Mouse (Mus musculus): Measurements from ENCODE around the gene Aprt. TPM values are rescaled to one million over a fixed set of nuclear protein-coding genes. Genes with fewer than 3 reads are reported as not detected.

Gene Aprt
- polyA plus RNA-seq, 1 experiment = 103 TPM

GRCm38 (mm10) chr8:122557248-122558038 lies 19.3 kb downstream of the Aprt start:
- no peak for DNase-seq (ENCODE audit: low read depth)
- TF ChIP-seq CTCF (IDR thresholded peaks at IDR 0.05; ENCODE audit: borderline replicate concordance, extremely low read depth, insufficient read depth, insufficient read length) (no peak), POLR2A (IDR thresholded peaks at IDR 0.05; ENCODE audit: borderline replicate concordance, extremely low read depth, insufficient read depth, insufficient read length, poor library complexity, severe bottlenecking) (no peak)

GRCm38 (mm10) chr8:122556030-122557009 lies 20.4 kb downstream of the Aprt start:
- TF ChIP-seq CTCF (IDR thresholded peaks at IDR 0.05; ENCODE audit: borderline replicate concordance, extremely low read depth, insufficient read depth, insufficient read length) = no peak
- TF ChIP-seq POLR2A (IDR thresholded peaks at IDR 0.05; ENCODE audit: borderline replicate concordance, extremely low read depth, insufficient read depth, insufficient read length, poor library complexity, severe bottlenecking) = no peak
- DNase-seq (ENCODE audit: low read depth) = no peak

- no peak for TF ChIP-seq CTCF (IDR thresholded peaks at IDR 0.05; ENCODE audit: borderline replicate concordance, extremely low read depth, insufficient read depth, insufficient read length)
- TF ChIP-seq POLR2A (IDR thresholded peaks at IDR 0.05; ENCODE audit: borderline replicate concordance, extremely low read depth, insufficient read depth, insufficient read length, poor library complexity, severe bottlenecking) = no peak
- DNase-seq (ENCODE audit: low read depth) = peak; percentile 70
Observed at GRCm38 (mm10) chr8:122554786-122555185, 21.9 kb downstream of the Aprt start.

- DNase-seq (ENCODE audit: low read depth) = peak; percentile 54
- TF ChIP-seq CTCF (IDR thresholded peaks at IDR 0.05; ENCODE audit: borderline replicate concordance, extremely low read depth, insufficient read depth, insufficient read length) = peak; percentile 85
- TF ChIP-seq POLR2A (IDR thresholded peaks at IDR 0.05; ENCODE audit: borderline replicate concordance, extremely low read depth, insufficient read depth, insufficient read length, poor library complexity, severe bottlenecking) = 0 out of 2 replicates have a peak, but pooled peaks have one; percentile 19
Observed at GRCm38 (mm10) chr8:122551265-122552051, 25.3 kb downstream of the Aprt start, which contains the start of gene Piezo1. TSS of gene Piezo1 (minus strand) at chr8:122551329.

DNA sequence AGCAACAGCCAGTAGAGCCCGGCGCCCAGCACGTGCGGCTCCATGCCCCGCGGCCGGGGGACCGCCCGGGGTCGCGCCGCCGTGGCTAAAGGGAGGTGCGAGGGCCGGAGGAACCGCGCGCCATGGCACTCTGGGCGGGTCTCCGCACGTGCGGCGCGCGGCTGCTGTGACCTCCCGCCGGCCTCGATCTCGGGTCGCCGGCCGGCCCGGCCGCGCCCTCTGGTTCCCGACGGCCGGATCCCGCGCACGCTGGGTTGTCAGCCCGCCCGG lies 25.8 kb downstream of the Aprt start:
- TF ChIP-seq POLR2A (IDR thresholded peaks at IDR 0.05; ENCODE audit: borderline replicate concordance, extremely low read depth, insufficient read depth, insufficient read length, poor library complexity, severe bottlenecking) (no peak), CTCF (IDR thresholded peaks at IDR 0.05; ENCODE audit: borderline replicate concordance, extremely low read depth, insufficient read depth, insufficient read length) (no peak)
- DNase-seq (ENCODE audit: low read depth) = no peak

DNA sequence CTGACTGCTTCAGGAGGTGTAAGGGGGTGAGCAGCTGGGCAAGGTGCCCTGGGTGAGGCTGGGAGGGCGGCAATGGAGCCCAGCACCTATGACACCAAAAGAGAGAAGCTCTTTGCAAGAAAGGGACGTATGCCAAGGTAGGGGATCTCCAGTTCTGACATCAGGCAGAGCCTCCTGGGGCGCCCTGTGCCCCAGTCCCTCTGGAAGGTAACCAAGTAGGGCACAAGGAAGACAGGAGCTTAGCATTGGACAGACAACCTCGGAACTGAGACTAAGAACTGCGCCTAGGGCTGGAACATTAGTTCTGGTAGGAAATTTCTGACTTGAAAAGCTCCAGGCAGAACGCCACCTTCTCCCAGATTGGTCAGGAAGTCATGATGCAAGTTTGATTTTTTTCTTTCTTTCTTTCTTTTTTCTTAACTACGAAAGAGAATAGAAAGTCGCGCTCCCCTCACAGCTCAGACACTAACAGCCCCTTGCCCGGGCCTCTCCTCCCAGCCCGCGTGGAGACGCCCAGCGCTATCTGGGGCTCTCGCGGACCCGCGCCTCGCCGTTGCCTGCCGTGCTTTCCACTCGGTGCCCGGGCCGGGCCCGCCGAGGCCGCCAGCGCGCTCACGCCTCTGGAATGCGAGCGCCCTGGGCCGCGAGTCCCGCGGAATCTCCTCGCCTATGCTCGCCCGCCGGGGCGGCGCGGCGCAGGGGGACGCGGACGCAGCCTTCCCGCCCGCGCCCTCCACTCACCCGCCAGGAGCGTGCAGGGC lies 26.3 kb downstream of the Aprt start:
- DNase-seq (ENCODE audit: low read depth) = peak; percentile 22
- TF ChIP-seq CTCF (IDR thresholded peaks at IDR 0.05; ENCODE audit: borderline replicate concordance, extremely low read depth, insufficient read depth, insufficient read length) = no peak

DNA sequence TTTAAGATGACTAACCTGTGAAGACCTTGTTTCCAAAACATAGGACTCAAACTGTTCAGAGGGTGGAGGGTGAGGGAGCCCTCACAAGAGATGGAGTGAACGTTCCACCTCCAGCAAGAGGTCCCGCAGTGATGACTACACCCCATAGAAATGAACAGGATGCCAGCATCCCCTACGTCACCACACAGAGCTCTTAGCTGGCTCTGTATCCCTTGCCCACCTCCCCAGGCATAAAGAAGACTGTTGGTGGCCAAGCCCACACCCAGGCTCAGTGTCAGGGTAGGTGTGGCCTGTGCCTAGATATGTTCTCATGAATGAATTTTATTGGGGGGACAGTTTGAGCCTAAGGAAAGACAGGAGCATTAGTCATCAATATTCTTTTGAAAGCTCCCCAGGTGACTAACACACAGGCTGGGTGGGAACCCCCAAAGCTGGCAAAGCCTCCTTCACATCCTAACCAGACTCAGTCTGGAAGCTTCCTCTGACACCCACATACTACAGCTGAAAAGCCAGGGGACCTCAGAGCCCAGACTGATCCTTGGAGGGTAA lies 27.7 kb downstream of the Aprt start:
- DNase-seq (ENCODE audit: low read depth) = no peak
- TF ChIP-seq CTCF (IDR thresholded peaks at IDR 0.05; ENCODE audit: borderline replicate concordance, extremely low read depth, insufficient read depth, insufficient read length) (no peak), POLR2A (IDR thresholded peaks at IDR 0.05; ENCODE audit: borderline replicate concordance, extremely low read depth, insufficient read depth, insufficient read length, poor library complexity, severe bottlenecking) (no peak)

GRCm38 (mm10) chr8:122548331-122548730 lies 28.4 kb downstream of the Aprt start:
- DNase-seq (ENCODE audit: low read depth) = no peak
- no peak for TF ChIP-seq CTCF (IDR thresholded peaks at IDR 0.05; ENCODE audit: borderline replicate concordance, extremely low read depth, insufficient read depth, insufficient read length)
- TF ChIP-seq POLR2A (IDR thresholded peaks at IDR 0.05; ENCODE audit: borderline replicate concordance, extremely low read depth, insufficient read depth, insufficient read length, poor library complexity, severe bottlenecking) = no peak

DNA sequence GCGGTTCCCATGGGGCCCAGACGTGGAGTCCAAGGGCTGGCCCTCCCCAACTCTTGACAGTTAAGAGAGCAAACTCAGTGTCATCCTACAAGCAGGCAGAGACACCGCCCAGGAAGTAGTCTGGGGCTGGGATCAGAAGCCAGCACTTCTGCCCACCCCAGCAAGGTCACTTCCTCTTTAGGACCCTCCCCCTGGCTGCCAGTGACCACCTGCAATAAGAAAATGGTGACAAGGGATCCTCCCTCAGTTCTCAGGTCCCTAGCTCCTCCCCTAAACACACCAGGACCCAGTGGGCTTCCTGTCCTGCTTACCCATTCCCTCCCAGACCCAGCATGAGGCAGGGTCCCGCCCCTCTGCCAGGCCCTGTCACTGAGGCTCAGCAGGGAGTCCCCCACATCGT lies 28.9 kb downstream of the Aprt start:
- TF ChIP-seq POLR2A (IDR thresholded peaks at IDR 0.05; ENCODE audit: borderline replicate concordance, extremely low read depth, insufficient read depth, insufficient read length, poor library complexity, severe bottlenecking) = no peak
- DNase-seq (ENCODE audit: low read depth) = no peak

DNA sequence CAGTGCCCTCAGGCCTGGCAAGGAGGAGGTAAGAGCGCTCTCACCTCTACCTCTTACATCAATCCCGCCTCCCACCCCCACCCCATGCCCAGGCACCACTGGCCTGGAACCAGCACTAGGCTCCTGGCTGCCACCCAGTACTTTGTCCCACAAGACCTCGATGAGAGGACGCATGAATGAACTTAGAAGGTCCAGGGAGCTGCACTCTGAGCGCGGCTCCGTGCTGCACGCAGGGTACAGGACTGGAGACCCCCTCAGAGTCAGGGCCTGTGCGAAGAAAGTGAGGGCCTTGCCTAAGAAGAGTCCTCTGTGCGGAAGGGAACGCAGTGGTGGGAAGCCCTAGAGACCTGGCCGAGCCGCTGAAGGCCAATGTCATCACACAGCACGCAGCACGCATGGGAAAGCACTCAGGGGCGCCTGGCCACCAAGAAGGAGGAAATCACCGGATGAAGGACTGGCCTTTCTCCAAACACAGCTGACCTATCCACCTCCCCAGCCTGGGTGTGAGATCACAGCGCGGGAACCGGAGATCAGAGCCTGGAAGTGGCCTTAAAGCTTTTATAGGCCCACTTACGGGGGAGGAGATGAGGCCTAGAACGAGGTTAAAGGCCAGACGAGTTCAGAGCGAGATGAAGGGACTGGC lies 29.8 kb downstream of the Aprt start:
- TF ChIP-seq POLR2A (IDR thresholded peaks at IDR 0.05; ENCODE audit: borderline replicate concordance, extremely low read depth, insufficient read depth, insufficient read length, poor library complexity, severe bottlenecking) = no peak
- no peak for TF ChIP-seq CTCF (IDR thresholded peaks at IDR 0.05; ENCODE audit: borderline replicate concordance, extremely low read depth, insufficient read depth, insufficient read length)
- no peak for DNase-seq (ENCODE audit: low read depth)

Data from brain, embryonic 14.5 days (tissue).